Mouse (Mus musculus): ENCODE measurements around the gene Cd5. TPM values are rescaled to one million over a fixed set of nuclear protein-coding genes. Genes with fewer than 3 reads are reported as not detected.

Gene Cd5
- total and polyA plus RNA-seq, 2 experiments from 2014 or later, result 0.53 to 0.55 TPM

DNA sequence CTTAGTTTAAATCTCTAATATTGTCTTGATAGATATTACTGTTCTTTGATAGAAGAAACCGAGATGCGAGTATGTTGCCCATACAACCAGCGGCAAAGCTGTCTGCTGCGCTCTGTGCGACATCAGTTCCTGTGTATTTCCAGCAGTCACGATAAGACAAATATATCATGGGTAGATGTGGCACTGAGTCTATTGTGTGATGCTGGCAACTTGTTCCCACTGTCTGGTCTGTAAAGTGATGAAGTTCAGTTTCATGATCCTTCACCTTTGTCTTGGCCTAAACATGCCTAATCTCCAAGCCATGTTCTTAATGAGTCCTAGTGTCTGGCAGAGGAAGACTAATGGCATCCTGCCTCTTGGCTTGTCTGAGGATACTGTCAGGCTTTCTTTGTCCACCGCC lies 6.1 kb downstream of the Cd5 start:
- Histone ChIP-seq H3K4me1 (ENCODE audit: insufficient read depth, low read length) (no peaks in the 10 kb centered on the region), H3K27ac (ENCODE audit: low read depth, low read length) (no peak overlapping the region), H3K9ac (replicated peaks; ENCODE audit: low read length, poor library complexity, severe bottlenecking) (no peak overlapping the region), H3K36me3 (ENCODE audit: insufficient read depth, low read length) (no peaks in the 10 kb centered on the region), H3K4me3 (ENCODE audit: low read depth, low read length) (no peak overlapping the region), H3K9me3 (ENCODE audit: low read length) (no peaks in the 10 kb centered on the region), H3K27me3 (ENCODE audit: insufficient read depth, low read length) (no peaks in the 10 kb centered on the region), H3K4me2 (ENCODE audit: low read depth, low read length, poor library complexity, severe bottlenecking) (no peak overlapping the region)
- no peak for TF ChIP-seq CTCF (IDR thresholded peaks at IDR 0.05)
- DNase-seq (ENCODE audit: low spot score), result no peak
- ATAC-seq (ENCODE audit: low FRiP score), result no peak
- 96% methylated on average over 7 of the region's 7 CpGs for WGBS

DNA sequence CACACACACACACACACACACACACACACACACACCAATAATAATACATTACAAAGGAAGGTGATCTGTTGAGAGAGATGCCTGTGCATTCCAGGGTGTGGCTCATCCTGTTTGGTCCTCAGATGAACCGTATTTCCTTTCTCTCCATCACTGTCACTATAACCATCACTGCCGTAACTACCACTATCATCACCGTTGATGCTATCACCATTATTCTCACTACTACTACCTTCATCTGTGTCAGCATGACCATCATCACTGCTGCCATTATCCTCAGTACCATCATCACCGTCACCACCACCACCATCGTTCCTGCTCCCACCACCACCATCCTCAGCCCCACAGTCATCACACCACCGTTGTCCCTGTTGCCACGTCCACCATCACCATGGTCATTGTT lies 6.8 kb downstream of the Cd5 start:
- WGBS, result 97% methylated on average over 7 of the region's 7 CpGs
- Histone ChIP-seq H3K4me2 (ENCODE audit: low read depth, low read length, poor library complexity, severe bottlenecking) (no peak overlapping the region), H3K4me1 (ENCODE audit: insufficient read depth, low read length) (no peaks in the 10 kb centered on the region), H3K9ac (replicated peaks; ENCODE audit: low read length, poor library complexity, severe bottlenecking) (no peak overlapping the region), H3K36me3 (ENCODE audit: insufficient read depth, low read length) (no peaks in the 10 kb centered on the region), H3K4me3 (ENCODE audit: low read depth, low read length) (no peak overlapping the region), H3K27me3 (ENCODE audit: insufficient read depth, low read length) (no peaks in the 10 kb centered on the region), H3K27ac (ENCODE audit: low read depth, low read length) (no peak overlapping the region), H3K9me3 (ENCODE audit: low read length) (no peaks in the 10 kb centered on the region)
- no peak for TF ChIP-seq CTCF (IDR thresholded peaks at IDR 0.05)
- DNase-seq (ENCODE audit: low spot score), result no peak
- ATAC-seq (ENCODE audit: low FRiP score), result no peak

DNA sequence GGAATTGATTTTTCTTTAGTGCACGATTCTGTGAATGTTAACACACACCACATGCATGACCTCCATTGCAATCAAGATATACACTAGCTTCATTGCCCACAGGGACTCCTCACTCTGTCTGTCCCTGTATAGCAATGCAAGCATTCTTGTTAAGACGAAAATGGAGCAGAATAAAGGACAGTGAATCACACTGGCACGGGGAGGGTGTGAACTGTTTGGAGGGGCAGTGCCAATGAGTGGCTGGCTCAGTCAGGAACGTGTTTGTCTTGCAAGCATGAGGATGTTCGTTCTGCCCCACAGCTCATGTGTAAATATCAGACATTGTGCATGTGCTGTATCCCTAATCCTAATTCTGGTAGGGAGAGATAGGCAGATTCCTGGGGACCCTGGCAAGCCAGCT lies 8.3 kb downstream of the Cd5 start:
- 68% methylated on average over 5 of the region's 5 CpGs for WGBS
- ATAC-seq (ENCODE audit: low FRiP score) (no peak), DNase-seq (ENCODE audit: low spot score) (no peak)
- no peak overlapping the region for H3K4me2 ChIP-seq (ENCODE audit: low read depth, low read length, poor library complexity, severe bottlenecking)
- no peak overlapping the region for H3K4me3 ChIP-seq (ENCODE audit: low read depth, low read length)
- H3K9me3 ChIP-seq (ENCODE audit: low read length), result no peaks in the 10 kb centered on the region
- no peak for TF ChIP-seq CTCF (IDR thresholded peaks at IDR 0.05)
- no peak overlapping the region for H3K9ac ChIP-seq (replicated peaks; ENCODE audit: low read length, poor library complexity, severe bottlenecking)
- no peaks in the 10 kb centered on the region for H3K4me1 ChIP-seq (ENCODE audit: insufficient read depth, low read length)
- no peaks in the 10 kb centered on the region for H3K36me3 ChIP-seq (ENCODE audit: insufficient read depth, low read length)
- H3K27ac ChIP-seq (ENCODE audit: low read depth, low read length), result no peak overlapping the region
- H3K27me3 ChIP-seq (ENCODE audit: insufficient read depth, low read length), result no peaks in the 10 kb centered on the region

DNA sequence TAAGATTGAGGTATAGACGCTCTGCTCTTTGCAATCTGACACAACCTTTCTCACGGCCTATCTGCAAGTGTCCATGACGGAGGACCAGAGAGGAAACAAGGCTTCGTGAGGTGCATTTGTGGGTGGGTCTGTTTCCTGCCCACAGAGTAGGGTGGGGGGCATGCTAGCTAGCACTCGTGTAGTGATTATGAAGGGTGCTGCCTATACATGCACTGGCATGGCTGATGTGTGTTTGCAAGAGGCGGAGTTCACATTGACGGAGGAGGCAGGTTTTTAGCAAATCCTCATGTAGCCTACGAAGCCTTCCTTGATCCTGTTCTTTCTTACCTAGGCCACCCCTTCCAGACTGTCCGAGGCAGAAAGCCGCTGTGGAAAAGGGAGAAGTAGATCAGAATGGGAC lies 8.9 kb downstream of the Cd5 start:
- ATAC-seq (ENCODE audit: low FRiP score) (no peak), DNase-seq (ENCODE audit: low spot score) (no peak)
- H3K4me3 ChIP-seq (ENCODE audit: low read depth, low read length), result no peak overlapping the region
- H3K27ac ChIP-seq (ENCODE audit: low read depth, low read length), result no peak overlapping the region
- H3K4me2 ChIP-seq (ENCODE audit: low read depth, low read length, poor library complexity, severe bottlenecking), result no peak overlapping the region
- H3K27me3 ChIP-seq (ENCODE audit: insufficient read depth, low read length), result no peaks in the 10 kb centered on the region
- H3K4me1 ChIP-seq (ENCODE audit: insufficient read depth, low read length), result no peaks in the 10 kb centered on the region
- no peaks in the 10 kb centered on the region for H3K9me3 ChIP-seq (ENCODE audit: low read length)
- H3K36me3 ChIP-seq (ENCODE audit: insufficient read depth, low read length), result no peaks in the 10 kb centered on the region
- WGBS, result 88% methylated on average over 10 of the region's 10 CpGs
- TF ChIP-seq CTCF (IDR thresholded peaks at IDR 0.05), result no peak
- H3K9ac ChIP-seq (replicated peaks; ENCODE audit: low read length, poor library complexity, severe bottlenecking), result no peak overlapping the region

DNA sequence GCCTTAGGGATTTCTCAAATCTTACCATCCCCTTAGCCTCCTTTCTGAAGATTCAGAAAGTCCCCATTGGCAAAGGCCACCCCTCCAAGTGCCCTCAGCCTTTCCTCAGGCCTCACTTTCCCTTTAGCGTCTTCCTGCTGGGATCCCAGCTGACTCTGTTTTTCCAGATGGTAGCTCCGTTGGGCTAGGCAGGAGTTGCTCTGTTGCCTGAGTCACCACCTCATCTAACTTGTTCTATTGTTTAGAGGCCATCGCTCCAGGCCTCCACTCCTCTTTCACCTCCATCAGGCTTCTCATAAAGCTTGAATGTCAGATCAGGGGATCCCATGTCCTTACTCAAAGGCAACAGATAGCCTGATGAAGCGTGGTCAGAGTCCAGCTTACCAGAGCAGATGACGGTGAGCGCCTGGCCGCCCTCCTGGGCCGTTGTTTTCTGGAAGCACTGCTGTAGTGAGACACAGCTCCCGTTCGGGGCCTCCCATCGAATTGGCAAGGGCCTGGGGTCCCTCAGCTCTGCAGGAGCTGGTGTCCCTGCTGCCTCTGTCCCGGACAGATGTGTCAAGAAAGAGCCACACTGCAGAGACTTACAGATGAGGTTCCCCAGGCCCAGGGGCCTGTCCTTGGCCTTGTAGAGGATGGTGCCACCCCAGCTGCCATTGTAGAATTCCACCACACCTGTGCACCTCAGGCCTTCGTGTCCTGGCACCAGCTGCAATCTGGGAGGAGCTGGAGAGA lies 14.0 kb downstream of the Cd5 start:
- no peak overlapping the region for H3K27ac ChIP-seq (ENCODE audit: low read depth, low read length)
- H3K4me1 ChIP-seq (ENCODE audit: insufficient read depth, low read length), result peaks cover 11% of the 10 kb centered on the region; the same call in 1 of the 2 replicates
- no peaks in the 10 kb centered on the region for H3K36me3 ChIP-seq (ENCODE audit: insufficient read depth, low read length)
- no peaks in the 10 kb centered on the region for H3K27me3 ChIP-seq (ENCODE audit: insufficient read depth, low read length)
- 82% methylated on average over 13 of the region's 13 CpGs for WGBS
- ATAC-seq (ENCODE audit: low FRiP score), result no peak
- no peak for TF ChIP-seq CTCF (IDR thresholded peaks at IDR 0.05)
- H3K4me3 ChIP-seq (ENCODE audit: low read depth, low read length), result no peak overlapping the region
- no peak overlapping the region for H3K9ac ChIP-seq (replicated peaks; ENCODE audit: low read length, poor library complexity, severe bottlenecking)
- DNase-seq (ENCODE audit: low spot score), result no peak
- H3K4me2 ChIP-seq (ENCODE audit: low read depth, low read length, poor library complexity, severe bottlenecking), result no peak overlapping the region
- H3K9me3 ChIP-seq (ENCODE audit: low read length), result no peaks in the 10 kb centered on the region

DNA sequence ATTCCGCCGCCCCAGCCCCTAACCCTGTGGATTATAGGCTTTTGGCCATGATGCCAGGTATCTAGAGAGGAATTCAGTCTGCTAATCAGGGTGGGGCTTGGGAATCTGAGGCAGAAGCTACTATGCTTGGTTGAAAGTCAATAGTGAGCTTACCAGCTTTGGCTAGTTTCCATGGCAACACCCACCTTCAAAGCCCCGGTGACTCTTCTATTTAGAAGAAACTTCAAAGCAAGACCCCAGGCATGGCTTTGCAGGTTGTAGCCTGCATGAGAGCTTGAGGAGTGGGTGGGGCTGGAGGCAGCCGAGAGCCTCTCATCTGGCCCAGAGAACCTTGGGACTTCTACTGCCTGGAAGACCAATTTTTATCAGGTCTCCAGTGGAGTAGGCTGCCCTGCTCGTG lies 15.2 kb downstream of the Cd5 start:
- no peak for TF ChIP-seq CTCF (IDR thresholded peaks at IDR 0.05)
- H3K27ac ChIP-seq (ENCODE audit: low read depth, low read length), result peak overlapping the region; percentile 80
- no peaks in the 10 kb centered on the region for H3K36me3 ChIP-seq (ENCODE audit: insufficient read depth, low read length)
- WGBS, result 22% methylated on average over 5 of the region's 5 CpGs
- H3K9me3 ChIP-seq (ENCODE audit: low read length), result no peaks in the 10 kb centered on the region
- H3K4me2 ChIP-seq (ENCODE audit: low read depth, low read length, poor library complexity, severe bottlenecking), result no peak overlapping the region
- H3K9ac ChIP-seq (replicated peaks; ENCODE audit: low read length, poor library complexity, severe bottlenecking), result 0 out of 2 replicates have a peak overlapping the region, but pooled peaks have one; percentile 42
- no peaks in the 10 kb centered on the region for H3K27me3 ChIP-seq (ENCODE audit: insufficient read depth, low read length)
- no peak overlapping the region for H3K4me3 ChIP-seq (ENCODE audit: low read depth, low read length)
- peaks cover 11% of the 10 kb centered on the region; the same call in 1 of the 2 replicates for H3K4me1 ChIP-seq (ENCODE audit: insufficient read depth, low read length)
- ATAC-seq (ENCODE audit: low FRiP score) (peak; percentile 73), DNase-seq (ENCODE audit: low spot score) (peak; percentile 61)
